Mouse (Mus musculus) intestine, postnatal 0 days (tissue): ENCODE measurements at regions not wholly inside any gene's neighbourhood (a gene's known extent, or its start where the extent isn't known, plus 50 kb on each side); places are given as distances from the start of the nearest gene placed in this dataset.

Experiments used
- ATAC-seq: fragments of 200-750 bp; cut with Nextera tagmentation; 2 replicates; pipeline ENCODE4 v1.8.0; 2017; ENCODE audit warnings: mild to moderate bottlenecking, moderate TSS enrichment, moderate library complexity
- H3K27ac ChIP-seq: fragments of 300-500 bp; sonication (generic); 2 replicates; pipeline ENCODE4 v1.5.1; 2014; ENCODE audit warnings: mild to moderate bottlenecking, low read depth, low read length, moderate library complexity
- H3K27me3 ChIP-seq: fragments of 300-500 bp; sonication (generic); replicated peaks from 2 replicates; pipeline ENCODE4 v1.6.1; 2014; ENCODE audit warnings: low read length, mixed read lengths; ENCODE audit not compliant: control insufficient read depth, insufficient read depth
- H3K36me3 ChIP-seq: fragments of 300-500 bp; sonication (generic); 2 replicates; pipeline ENCODE4 v1.6.1; 2014; ENCODE audit warnings: mild to moderate bottlenecking, moderate library complexity; ENCODE audit not compliant: control insufficient read depth, insufficient read depth
- H3K4me1 ChIP-seq: fragments of 300-500 bp; sonication (generic); replicated peaks from 2 replicates; pipeline ENCODE4 v1.6.1; 2014; ENCODE audit warnings: antibody characterized with exemption, low read length, mixed read lengths; ENCODE audit not compliant: control insufficient read depth, insufficient read depth
- H3K4me2 ChIP-seq: fragments of 300-500 bp; sonication (generic); replicated peaks from 2 replicates; pipeline ENCODE4 v1.6.1; 2014; ENCODE audit warnings: low read depth, mild to moderate bottlenecking, moderate library complexity
- H3K4me3 ChIP-seq: fragments of 300-500 bp; sonication (generic); 2 replicates; pipeline ENCODE4 v1.5.1; 2014; ENCODE audit warnings: low read depth, low read length
- H3K9ac ChIP-seq: fragments of 300-500 bp; sonication (generic); 2 replicates; pipeline ENCODE4 v1.6.1; 2014; ENCODE audit warnings: mild to moderate bottlenecking, low read depth, low read length
- H3K9me3 ChIP-seq: fragments of 300-500 bp; sonication (generic); 2 replicates; pipeline ENCODE4 v1.6.1; 2016; ENCODE audit warnings: mixed run types; ENCODE audit not compliant: control insufficient read depth
- CTCF ChIP-seq: sonication (generic); IDR thresholded peaks from 2 replicates; pipeline ENCODE4 v1.5.1; 2016; ENCODE audit warnings: low read depth, mild to moderate bottlenecking, control low read depth, antibody characterized with exemption, moderate library complexity
- WGBS: fragments of 180-500 bp; shearing (Covaris S2); extraction: QIAGEN DNeasy Blood & Tissue Kit; methylation state at CpG from one replicate; pipeline ENCODE4 v1.1.7; 2014; 5-methylcytosine and 5-hydroxymethylcytosine counted together

- no peaks in the 10 kb centered on the region for H3K4me1 ChIP-seq
- H3K27ac ChIP-seq, result no peak overlapping the region
- H3K4me2 ChIP-seq, result no peak overlapping the region
- H3K27me3 ChIP-seq, result no peaks in the 10 kb centered on the region
- no peaks in the 10 kb centered on the region for H3K36me3 ChIP-seq
- no peak for TF ChIP-seq CTCF
- H3K4me3 ChIP-seq, result no peak overlapping the region
- WGBS, result 72% methylated on average over 4 of the region's 4 CpGs
- no peak overlapping the region for H3K9ac ChIP-seq
- ATAC-seq, result no peak
- H3K9me3 ChIP-seq, result no peaks in the 10 kb centered on the region
Observed at GRCm38 (mm10) chr12:16161947-16162346, 345.2 kb upstream of the Trib2 start.

GRCm38 (mm10) chr12:16157896-16158295, 341.2 kb upstream of the Trib2 start:
- 77% methylated on average over 7 of the region's 7 CpGs for WGBS
- H3K27ac ChIP-seq, result no peak overlapping the region
- H3K4me2 ChIP-seq, result no peak overlapping the region
- no peaks in the 10 kb centered on the region for H3K4me1 ChIP-seq
- H3K9me3 ChIP-seq, result no peaks in the 10 kb centered on the region
- H3K9ac ChIP-seq, result no peak overlapping the region
- no peak for TF ChIP-seq CTCF
- H3K4me3 ChIP-seq, result no peak overlapping the region
- no peaks in the 10 kb centered on the region for H3K27me3 ChIP-seq
- no peak for ATAC-seq
- H3K36me3 ChIP-seq, result no peaks in the 10 kb centered on the region

GRCm38 (mm10) chr12:16155791-16156558, 339.3 kb upstream of the Trib2 start:
- ATAC-seq, result no peak
- Histone ChIP-seq H3K9ac (no peak overlapping the region), H3K4me1 (no peaks in the 10 kb centered on the region), H3K27ac (no peak overlapping the region), H3K9me3 (no peaks in the 10 kb centered on the region), H3K36me3 (no peaks in the 10 kb centered on the region), H3K4me2 (no peak overlapping the region), H3K4me3 (no peak overlapping the region), H3K27me3 (no peaks in the 10 kb centered on the region)
- WGBS, result 21% methylated on average over 2 of the region's 2 CpGs
- TF ChIP-seq CTCF, result no peak

- H3K9me3 ChIP-seq, result no peaks in the 10 kb centered on the region
- H3K27me3 ChIP-seq, result no peaks in the 10 kb centered on the region
- 86% methylated on average over 1 of the region's 1 CpGs for WGBS
- TF ChIP-seq CTCF, result no peak
- no peaks in the 10 kb centered on the region for H3K36me3 ChIP-seq
- H3K4me2 ChIP-seq, result no peak overlapping the region
- ATAC-seq, result no peak
- no peak overlapping the region for H3K9ac ChIP-seq
- H3K27ac ChIP-seq, result no peak overlapping the region
- no peaks in the 10 kb centered on the region for H3K4me1 ChIP-seq
- H3K4me3 ChIP-seq, result no peak overlapping the region
Observed at GRCm38 (mm10) chr12:16154256-16154655, 337.5 kb upstream of the Trib2 start.

- ATAC-seq, result no peak
- WGBS, result 85% methylated on average over 11 of the region's 11 CpGs
Observed at GRCm38 (mm10) chr12:16152108-16152507, 335.4 kb upstream of the Trib2 start.

GRCm38 (mm10) chr12:16151170-16151702, 334.5 kb upstream of the Trib2 start:
- 40% methylated on average over 5 of the region's 5 CpGs for WGBS
- Histone ChIP-seq H3K4me2 (no peak overlapping the region), H3K4me3 (no peak overlapping the region), H3K36me3 (no peaks in the 10 kb centered on the region), H3K9me3 (no peaks in the 10 kb centered on the region), H3K9ac (no peak overlapping the region), H3K27me3 (no peaks in the 10 kb centered on the region), H3K27ac (no peak overlapping the region), H3K4me1 (no peaks in the 10 kb centered on the region)
- no peak for ATAC-seq
- no peak for TF ChIP-seq CTCF

More at GRCm38 (mm10) chr12:16152108-16152507, 335.4 kb upstream of the Trib2 start:
- Histone ChIP-seq H3K27ac (no peak overlapping the region), H3K9me3 (no peaks in the 10 kb centered on the region), H3K9ac (no peak overlapping the region), H3K4me3 (no peak overlapping the region), H3K36me3 (no peaks in the 10 kb centered on the region), H3K4me2 (no peak overlapping the region), H3K4me1 (no peaks in the 10 kb centered on the region), H3K27me3 (no peaks in the 10 kb centered on the region)
- TF ChIP-seq CTCF, result no peak
